Mouse (Mus musculus): ENCODE results near the gene Celf1.
"Not testable (repeated sequence)": the region's sequence is repeated elsewhere in the genome, so short reads cannot be mapped to it uniquely, and the experiment has no call there.

Celf1 gene

DNA sequence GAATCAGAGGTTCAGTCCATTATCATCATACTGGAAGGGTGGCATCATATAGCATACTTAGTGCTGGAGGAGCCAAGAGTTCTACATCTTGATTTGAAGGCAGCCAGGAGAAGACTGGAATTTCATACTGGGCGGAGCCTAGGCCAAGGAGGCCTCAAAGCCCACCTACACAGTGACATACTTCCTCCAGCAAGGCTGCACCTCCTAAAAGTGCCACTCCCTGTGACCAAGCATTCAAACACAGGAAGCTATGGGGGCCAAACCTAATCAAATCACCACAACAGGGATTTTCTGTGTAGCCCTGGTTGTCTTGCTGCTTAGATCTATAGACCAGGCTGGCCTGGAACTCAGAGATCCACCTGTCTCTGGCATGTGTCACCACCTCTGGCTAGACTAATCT is 83.8 kb downstream of the Celf1 start:
- no peak for DNase-seq

DNA sequence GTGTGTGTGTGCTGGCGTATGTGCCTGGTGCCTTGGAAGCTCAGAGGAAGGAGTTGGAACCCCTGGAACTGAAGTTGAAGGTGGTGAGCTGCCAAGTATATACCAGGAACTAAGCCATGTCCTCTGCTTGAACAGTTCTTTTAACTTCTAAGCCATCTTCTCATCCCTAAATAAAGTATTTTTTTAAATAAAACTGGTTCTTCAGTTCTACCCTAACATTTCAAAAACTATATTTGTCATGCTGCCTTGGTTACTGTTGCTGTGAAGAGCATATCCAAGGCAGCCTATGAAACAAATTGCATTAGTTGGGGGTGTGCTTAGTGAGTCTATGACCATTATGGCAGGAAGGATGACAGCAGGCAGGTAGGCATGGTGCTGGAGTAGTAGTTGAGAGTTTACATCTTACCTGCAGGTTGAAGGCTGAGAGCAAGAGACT is 84.9 kb downstream of the Celf1 start:
- no peak for DNase-seq

DNA sequence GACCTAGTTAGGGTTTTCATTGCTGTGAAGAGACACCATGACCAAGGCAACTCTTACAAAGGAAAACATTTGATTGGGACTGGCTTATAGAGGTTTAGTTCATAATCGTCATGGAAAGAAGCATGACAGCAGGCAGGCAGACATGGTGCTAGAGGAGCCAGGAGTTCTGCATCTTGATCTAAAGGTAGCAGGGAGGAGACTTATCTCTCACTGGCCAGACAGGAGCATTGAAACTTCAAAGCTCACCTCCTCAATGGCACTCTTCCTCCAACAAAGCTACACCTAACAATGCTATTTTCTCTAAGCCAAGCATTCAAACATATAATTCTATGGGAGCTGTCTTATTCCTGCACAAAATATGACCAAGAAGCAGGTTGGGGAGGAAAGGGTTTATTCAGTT is 86.3 kb downstream of the Celf1 start:
- no peak for DNase-seq

DNA sequence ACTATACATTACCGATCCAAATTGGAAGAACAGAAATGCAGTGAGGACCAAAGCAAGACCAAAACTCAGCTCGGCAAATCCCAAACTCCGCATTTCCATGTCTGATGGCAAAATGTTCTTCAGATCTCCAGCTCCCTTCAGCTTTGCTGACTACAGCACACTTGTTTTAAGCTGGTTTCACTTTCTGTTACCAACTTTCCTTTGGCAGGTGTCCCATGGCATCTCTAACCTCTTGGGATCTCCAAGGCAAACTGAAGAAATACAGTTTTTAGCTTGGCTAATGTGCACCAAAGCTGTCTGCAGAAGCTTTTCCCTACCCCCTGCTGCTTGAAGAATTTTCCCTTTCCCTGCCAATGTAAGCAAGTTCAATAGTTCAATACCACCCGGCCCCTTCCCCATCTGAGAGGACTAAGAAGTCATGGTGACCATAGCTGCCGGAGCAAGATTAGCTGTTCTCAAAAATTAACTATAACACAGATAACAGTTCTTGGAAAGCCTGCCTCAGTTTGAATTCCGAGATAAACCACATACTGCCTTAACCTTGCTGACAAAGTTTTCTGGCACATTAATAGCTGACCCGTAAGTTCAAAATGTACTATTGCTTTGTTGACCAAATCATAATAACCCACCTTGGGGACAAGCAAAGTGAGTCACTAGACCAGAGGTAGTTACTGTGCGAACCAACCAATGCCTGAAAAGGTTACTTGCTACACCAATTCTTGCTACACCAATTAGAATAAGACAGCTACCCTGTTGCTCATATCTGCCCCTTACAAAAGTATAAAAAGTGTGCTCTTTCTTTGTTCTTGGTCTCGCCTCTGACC is 87.4 kb downstream of the Celf1 start:
- no peak for DNase-seq

DNA sequence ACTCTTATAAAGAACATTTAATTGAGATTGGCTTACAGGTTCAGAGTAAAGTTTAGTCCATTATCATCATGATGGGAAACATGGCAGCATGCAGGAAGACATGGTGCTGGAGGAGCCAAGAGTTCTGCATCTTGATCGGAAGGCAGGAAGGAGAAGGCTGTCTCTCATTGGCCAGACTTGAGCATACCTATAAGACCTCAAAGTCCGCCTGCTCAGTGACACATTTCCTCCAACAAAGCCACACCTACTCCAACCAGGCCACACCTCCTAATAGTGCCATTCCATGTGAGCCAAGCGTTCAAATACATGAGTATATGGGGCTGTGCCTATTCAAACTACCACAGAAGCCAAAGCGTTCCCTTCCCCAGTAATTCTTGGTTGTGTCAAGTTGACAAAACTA is 91.0 kb downstream of the Celf1 start:
- DNase-seq: no peak

DNA sequence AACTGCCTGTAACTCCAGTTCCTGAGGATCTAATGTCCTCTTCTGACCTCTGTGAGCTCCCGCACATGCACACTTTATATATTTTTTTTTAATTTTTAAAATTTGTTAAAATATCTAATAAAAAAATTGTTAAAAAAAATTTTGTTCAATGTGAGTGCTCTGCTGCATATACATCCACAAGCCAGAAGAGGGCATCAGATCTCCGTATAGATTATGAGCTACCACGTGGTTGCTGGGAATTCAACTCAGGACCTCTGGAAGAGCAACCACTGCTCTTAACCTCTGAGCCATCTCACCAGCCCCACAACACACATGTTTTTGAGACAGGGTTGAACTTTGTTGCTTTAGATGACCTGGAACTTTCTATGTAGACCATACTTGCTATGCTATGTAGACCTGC is 92.8 kb downstream of the Celf1 start:
- DNase-seq: no peak

DNA sequence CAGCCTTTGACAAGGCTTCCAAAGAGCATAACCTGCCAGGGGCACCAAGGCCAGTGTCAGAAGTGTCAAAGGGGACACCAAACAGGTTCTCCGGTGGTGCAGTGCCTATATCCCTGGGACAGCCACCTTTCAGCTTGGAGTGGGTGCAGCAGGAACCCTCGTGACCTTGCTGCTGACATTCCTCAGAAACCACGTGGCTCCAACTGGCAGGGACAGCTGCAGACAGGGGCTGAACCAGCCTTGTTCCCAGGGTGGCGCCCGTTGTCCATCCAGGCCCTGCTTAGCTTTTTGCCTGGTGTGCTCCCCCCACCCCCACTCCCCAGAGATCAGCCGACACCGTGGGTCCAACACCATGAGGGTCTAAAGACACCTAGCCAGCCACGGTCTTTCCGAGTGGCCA is 95.2 kb downstream of the Celf1 start, which contains the start of gene Rapsn:
Rapsn (plus strand) TSS at position 236 of the 400 bp plus-strand sequence.
- DNase-seq: no peak

DNA sequence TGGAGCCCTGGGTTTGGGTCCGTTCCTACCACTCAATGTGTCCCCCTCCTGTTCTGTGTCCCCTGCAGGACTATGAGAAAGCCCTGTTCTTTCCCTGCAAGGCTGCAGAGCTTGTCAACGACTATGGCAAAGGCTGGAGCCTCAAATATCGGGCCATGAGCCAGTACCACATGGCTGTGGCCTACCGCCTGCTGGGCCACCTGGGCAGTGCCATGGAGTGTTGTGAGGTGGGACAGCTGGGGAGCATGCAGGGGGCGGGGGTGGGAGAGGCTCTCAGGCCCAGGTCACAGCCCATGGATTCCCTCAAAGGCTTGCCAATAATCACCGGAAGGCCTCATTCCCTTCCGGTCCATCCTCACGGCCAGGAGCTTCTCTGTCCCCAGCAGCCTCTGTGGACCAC is 101.6 kb downstream of the Celf1 start:
- DNase-seq: no peak

DNA sequence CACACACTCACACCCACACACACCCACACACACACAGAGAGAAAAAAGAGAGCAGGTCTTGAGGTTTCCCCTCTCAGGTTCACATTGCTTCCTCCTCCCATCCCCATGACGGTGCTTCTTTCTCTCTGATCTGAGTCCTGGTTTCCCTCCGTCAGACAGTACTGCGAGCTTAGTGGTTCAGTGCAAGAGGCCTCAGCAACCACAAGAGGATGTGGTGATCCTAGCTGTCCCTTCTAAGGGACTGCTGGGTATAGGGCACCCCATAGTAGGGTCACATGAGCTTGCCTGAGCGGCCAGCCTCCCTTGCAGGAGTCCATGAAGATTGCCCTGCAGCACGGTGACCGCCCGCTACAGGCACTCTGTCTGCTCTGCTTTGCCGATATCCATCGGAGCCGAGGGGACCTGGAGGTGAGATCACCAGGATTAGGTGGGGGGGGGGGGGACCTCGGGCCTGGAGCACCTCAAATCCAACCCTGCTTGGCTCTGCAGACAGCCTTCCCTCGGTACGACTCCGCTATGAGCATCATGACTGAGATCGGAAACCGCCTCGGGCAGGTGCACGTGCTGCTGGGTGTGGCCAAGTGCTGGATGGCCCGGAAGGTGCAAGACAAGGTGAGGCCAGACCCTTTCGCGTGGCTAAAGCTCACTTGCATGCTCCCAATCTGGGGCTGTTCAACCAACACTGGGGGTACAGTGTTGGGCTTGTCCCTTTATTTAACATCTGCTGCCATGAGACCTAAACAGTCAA is 102.6 kb downstream of the Celf1 start:
- no peak for DNase-seq

DNA sequence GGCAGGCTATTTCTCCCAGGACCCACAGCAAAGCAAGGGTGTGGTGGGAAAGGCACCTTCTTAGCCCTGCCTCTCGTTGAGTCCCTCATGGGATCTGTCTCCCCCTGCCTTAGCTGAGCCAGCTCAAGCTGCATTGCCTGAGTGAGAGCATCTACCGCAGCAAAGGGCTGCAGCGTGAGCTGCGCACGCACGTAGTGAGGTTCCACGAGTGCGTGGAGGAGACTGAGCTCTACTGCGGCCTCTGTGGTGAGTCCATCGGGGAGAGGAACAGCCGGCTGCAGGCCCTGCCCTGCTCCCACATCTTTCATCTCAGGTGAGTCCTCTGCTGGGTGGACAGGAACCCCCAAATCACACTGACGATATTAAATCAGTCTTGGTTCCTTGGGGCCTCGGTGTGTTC is 104.5 kb downstream of the Celf1 start:
- no peak for DNase-seq

DNA sequence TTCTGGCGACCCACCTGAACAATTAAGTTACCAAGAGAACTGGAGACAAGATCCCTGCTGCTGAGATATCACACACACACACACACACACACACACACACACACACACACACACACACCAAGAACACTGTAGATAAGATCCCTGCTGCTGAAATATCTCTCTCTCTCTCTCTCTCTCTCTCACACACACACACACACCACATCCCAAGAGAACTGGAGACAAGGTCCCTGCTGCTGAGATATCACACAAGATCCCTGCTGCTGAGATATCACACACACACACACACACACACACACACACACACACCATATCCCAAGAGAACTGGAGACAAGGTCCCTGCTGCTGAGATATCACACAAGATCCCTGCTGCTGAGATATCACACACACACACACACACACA is 105.6 kb downstream of the Celf1 start:
- DNase-seq: not testable (repeated sequence)

DNA sequence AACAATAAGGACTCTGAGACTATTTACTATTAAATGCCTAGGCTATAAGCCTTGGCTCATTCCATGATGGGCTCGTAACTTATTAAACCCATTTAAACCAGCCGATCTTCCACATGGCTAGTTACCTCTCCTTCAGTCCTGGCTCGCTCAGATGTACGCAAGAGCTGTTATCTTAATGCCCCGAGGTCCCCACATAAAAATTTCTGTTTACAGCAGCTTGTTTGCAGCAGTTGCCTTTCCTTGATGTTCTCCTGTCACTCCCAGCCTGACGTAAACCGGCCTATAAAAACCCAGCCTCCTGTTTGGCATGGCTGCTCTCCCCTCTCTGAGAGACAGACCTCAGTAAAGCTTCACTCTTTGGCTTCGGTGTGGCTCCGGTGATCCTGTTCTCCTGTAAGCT is 107.2 kb downstream of the Celf1 start:
- DNase-seq: no peak

DNA sequence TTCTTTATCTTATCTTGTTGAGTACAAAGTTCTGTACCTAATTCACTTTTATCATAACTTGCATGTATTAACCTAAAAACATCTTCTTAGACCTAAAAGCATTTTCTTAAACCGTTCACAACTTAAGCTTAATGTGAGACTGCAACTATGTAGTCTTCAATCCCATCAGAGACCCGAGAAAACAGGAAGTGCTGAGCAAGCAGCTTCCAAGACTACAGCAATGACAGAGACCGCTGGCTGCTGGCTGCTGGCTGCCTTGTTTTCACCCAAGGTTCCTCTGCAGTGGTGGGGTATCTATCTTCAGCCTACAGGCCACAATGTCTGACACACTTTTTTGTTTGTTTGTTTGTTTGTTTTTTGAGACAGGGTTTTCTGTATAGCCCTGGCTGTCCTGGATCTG is 111.7 kb downstream of the Celf1 start:
- DNase-seq: no peak

DNA sequence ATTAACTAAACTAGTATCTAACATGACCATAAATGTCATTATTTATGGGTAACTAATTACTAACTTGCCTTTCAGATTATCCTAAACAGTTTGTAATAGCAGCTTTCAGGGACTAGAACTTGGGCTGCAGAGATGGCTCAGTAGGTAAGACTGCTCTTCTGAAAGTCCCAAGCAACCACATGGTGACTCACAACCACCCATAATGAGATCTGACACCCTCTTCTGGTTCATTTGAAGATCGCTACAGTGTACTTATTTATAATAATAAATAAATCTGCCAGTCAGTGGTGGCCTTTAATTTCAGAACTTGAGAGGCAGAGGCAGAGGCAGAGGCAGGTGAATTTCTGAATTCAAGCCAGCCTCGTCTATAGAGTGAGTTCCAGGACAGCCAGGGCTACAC is 112.6 kb downstream of the Celf1 start:
- DNase-seq: peak; percentile 40

DNA sequence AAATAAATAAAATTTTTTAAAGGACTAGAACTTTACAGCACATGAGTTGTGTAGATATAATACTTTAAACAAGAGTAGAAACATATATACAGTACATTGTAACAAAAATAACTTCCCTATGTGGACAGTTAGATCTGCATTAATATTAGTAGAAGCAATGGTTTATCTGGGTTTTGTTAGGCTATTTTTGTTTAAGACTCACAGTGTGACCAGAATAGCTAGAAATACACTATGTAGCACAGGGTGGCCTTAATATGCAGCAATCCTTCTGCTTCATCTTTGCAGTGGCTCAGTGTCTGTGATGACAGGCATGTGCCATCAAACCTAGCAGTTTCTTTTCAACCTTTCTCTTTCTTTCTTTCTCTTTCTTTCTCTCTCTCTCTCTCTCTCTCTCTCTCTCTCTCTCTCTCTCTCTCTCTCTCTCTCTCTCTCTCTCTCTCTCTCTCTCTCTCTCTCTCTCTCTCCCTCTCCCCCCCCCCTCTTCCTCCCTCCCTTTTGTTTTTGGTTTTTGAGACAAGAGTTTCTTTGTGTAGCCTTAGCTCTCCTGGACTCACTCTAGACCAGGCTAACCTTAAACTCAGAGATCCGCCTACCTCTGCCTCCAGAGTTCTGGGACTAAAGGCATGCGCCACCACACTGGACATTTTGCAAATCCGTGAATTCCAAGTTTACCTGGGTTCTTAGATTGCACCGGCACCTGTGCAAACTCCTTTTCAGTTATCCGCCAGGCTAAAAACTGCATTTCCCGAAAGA is 113.2 kb downstream of the Celf1 start:
- no peak for DNase-seq

DNA sequence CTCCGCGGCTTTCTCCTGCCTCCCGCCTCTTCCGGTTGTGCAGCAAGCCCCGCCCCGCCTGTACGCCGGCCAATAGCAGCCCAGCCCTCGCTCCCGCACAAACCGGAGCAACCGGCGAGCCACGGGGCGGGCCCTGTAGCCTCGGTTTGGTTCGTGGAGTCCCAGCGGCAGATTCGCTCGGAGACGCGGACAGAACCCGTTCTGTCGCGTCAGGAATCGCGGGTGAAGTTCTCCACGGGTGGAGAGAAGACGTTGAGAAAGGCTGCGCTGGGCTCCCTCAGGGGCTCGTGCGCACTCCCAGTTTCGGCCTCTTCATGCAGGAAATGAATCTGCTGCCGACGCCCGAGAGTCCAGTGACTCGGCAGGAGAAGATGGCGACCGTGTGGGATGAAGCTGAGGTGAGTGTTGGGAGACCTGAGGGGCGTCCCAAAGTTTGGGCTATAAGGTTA is 113.8 kb downstream of the Celf1 start, which contains the start of gene Psmc3:
Psmc3 (plus strand) TSS at position 76 of the 449 bp plus-strand sequence.
- peak; percentile 96 for DNase-seq

DNA sequence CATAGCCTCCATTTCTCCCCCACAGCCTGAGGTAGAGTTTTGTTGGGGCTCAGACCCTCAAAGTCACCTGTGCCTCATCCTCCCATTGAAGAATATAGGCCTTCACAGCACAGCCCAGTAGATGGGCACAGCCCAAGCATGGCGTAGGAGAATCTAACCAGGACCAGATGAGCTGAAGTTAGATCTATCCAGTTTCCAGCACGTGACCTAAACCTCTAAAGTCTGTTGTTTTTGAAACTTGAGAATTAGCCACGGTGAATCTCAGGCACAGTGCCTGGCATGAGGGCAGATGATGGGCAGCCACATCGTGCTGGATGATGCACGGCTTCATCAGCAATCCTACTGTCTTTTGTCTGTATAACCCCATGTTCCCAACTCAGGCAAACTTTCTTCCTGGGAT is 118.3 kb downstream of the Celf1 start:
- DNase-seq: no peak

DNA sequence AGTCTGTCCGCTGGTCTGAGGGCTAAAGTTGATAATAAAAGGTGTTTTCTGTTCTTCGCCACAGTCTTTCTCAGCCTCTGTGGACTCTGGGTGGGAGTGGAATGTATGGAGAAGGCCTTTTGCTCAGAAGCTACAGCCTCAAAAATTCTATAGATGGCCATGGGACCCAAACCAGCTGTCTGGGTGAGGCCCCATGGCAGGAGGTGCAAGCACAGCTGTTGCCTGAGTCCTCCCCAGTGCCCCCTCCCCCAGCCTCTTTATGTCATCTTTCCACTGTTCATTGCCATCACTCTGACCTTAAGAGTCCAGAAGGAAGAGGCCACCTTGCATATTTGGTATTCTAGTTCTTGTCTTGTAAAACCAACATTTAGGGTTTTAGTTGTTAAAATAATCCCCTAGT is 119.2 kb downstream of the Celf1 start:
- DNase-seq: no peak

DNA sequence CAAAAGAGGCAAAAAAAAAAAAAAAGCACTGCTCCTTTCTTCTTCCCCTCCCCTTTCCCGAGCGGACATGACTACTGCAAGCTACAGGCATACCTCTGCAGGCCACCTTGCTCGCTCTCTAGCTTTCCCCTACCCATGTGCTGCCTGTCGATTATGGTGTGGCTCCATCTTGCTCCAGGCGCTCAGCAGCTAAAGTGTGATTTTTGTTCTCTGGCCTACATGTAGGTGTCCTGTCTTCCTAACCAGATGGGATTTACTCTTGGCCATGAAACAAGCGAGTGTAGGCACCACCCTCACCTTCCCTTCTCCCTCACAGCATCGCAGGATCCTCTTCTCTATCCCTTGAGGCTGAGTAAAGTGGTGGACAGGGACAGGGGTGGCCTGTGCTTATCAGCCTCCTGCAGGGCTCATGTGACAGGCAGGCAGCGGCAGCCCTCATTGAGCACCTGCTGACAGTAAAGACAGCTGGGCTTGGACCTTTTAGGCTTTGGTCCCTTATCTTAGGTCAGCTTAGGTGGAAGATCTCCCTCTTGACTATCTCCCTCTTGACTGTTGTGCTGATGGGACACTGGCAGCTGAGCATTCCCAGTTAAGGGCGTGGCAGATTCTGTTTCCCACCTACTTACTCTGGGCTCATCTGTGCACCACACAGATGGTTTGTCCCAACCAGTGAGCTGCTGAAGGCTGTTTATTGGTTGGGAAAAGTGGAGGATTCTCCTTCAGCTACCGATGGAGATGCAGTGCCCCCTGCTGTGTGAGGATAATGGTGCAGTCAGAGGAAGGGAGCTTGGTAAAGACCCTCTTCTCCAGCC is 120.6 kb downstream of the Celf1 start:
- DNase-seq: no peak

DNA sequence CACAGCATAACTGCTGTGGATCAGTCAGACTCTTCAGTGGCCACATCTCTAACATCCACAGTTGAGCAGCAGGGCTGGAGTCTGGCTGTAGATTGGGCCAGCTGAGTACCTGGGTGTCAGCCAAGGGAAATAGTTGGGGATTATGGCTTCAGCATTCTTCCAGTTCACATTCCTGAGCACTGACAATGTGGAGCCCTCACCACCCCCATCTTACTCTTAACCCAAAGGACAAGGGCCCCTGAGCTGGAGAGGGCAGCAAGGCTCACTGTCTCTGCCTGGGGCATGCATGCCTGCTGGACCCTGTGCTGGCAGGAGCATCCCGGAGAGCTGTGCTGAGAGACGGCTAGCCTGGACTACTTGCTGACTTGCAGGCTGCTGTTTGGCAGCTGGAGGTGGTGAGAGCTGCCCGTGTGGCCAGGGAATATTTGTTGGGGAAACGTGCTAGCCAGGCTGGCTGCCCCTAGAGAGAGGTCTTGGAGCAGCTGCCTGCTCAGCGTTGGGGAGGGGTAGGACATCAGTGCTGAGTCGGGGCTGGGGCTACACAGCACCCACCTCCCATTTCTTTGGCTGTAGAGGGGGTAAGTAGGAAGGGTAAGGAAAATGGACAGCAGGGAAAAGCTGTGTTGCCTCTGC is 121.8 kb downstream of the Celf1 start:
- no peak for DNase-seq

DNA sequence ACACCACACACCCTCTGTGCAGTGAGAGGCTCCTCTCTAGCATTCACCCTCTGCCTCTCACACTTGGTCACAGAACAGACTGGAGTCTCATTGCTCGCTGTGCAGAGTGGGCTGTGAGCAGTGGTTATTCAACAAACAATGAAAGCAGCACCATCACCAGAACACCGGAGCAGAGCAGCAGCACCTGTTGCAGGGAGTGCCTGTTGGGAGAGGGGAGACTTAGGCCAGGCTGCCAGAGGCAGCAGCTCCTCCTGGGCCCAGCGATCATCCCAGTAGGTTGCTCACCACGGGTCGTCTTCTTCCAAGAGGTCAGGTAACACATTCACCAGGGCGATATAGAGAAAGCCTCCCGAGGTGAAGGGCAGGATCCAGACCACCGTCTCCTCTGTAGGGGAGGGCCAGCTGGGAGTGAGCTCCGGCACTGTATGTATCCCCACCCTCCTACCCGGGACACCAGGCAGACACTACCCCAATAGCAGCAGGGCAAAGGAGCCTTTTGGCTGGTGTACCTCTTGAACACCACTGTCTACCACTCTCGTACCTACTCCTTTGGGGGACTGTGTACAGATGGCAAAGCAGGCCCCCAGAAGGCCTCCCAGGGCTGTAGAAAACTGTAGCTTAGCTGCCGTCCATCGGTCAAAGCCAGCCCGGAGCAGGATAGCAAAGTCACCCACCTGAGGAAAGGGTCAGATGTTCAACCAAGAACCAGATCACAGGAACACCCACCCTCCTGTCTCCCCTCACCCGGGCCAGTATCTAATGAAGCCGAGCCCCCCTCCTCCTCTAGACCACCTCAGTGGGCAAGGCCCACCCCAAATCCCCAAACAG is 122.8 kb downstream of the Celf1 start:
- no peak for DNase-seq

Data from cerebellum, adult 9-10 months (tissue).